Mouse (Mus musculus): ENCODE results near the gene Cd300e. TPM values are rescaled to one million over a fixed set of nuclear protein-coding genes. Genes with fewer than 3 reads are reported as not detected.

Cd300e gene
- 100 to 1,000 TPM; 126 to 137 TPM for total RNA-seq (2023)

DNA sequence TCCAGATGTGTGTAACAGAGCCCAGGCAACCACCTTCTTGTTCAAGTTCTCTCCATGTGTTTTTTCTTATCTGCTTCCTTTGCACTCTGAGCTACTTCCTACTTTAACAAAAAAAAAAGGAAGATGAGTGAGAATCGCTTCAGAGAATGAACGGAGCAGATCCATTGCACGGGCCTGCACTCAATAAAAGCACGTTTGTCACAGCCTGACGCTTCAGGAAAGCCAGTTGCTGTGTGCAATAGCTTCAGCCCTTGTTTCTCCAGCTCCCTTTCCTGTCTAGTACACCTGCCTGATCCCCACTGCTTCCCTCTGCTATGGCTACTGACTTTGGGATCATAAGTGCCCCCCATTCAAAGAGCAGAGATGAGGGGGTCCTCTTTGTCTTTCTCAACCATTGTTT is at the start of gene Cd300e:
TSS of gene Cd300e (minus strand) at position 101 of the 400 bp plus-strand sequence.

DNA sequence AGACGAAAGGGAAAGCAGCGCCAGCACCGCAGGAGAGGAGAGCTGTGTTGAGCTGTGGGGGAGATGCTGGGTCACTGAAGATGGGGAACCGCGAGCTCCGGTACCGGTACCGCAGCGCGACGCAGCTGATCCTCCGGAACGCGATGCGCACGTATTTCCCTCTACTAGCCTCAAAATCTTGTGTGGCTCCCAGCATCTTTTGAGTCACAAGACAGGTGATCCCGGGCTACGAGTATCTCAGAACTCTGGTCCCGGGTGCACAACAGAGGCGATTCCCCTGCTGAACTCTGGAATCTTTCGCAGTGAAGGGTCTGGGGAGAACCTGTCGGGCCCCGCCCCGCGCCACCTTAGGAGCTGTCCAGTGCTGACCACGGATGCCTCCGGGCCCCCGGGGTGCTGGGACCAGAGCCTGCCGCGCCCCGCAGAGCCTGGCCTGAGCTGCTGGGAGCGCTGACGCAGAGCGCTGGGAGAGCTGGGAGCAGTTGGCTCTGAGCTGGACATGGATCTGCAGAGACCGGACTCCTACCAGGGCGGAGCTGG is 29.5 kb upstream of the Cd300e start, which contains the start of gene Rab37:
TSS of gene Rab37 (plus strand) at position 70 of the 540 bp plus-strand sequence.

GRCm38 (mm10) chr11:115048259-115048658 is 13.7 kb downstream of the Cd300e start, which contains the start of gene Cd300ld3:
Gene Cd300ld3 (minus strand): TSS chr11:115048409.

DNA sequence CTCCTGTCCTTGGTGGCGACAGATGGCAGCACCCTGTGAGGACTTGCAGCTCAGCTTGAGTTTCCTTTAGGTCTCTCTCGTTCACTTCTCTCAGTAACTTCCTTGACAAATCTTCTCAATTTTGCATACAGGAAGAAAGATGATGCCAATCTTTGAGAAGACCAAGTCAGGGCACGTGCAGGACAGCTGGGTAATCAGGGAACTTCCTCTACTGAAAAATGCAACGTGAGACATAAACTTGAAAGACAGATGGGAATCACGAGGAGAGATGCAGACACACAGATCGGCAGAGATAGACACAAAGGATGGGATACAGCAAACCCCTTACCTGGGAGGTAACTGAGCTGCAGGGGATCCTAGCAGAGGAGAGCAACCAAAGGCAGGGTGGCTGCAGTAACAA is 24.3 kb downstream of the Cd300e start, which contains the start of gene Cd300ld5:
TSS of gene Cd300ld5 (minus strand) at position 101 of the 400 bp plus-strand sequence.

DNA sequence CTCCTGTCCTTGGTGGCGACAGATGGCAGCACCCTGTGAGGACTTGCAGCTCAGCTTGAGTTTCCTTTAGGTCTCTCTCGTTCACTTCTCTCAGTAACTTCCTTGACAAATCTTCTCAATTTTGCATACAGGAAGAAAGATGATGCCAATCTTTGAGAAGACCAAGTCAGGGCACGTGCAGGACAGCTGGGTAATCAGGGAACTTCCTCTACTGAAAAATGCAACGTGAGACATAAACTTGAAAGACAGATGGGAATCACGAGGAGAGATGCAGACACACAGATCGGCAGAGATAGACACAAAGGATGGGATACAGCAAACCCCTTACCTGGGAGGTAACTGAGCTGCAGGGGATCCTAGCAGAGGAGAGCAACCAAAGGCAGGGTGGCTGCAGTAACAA is 35.1 kb downstream of the Cd300e start, which contains the start of gene Cd300ld4:
TSS of gene Cd300ld4 (minus strand) at position 101 of the 400 bp plus-strand sequence.

DNA sequence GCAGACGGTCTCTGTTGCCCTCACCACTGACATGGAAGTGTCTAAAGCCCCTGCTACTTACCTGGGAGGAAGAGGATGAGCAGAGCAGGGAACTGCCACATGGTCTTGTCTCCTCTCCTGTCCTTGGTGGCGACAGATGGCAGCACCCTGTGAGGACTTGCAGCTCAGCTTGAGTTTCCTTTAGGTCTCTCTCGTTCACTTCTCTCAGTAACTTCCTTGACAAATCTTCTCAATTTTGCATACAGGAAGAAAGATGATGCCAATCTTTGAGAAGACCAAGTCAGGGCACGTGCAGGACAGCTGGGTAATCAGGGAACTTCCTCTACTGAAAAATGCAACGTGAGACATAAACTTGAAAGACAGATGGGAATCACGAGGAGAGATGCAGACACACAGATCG is 45.9 kb downstream of the Cd300e start, which contains the start of gene Cd300ld2:
TSS of gene Cd300ld2 (minus strand) at position 101 of the 400 bp plus-strand sequence.

Other genes with a start within 250 kb of the Cd300e start
- gene Gprc5c, start 211.0 kb downstream of the Cd300e start, total RNA-seq (2023): 10 to 100 TPM; 22.6 to 32.7 TPM
- 100 to 1,000 TPM; 240 to 258 TPM for gene Cd300a, start 172.1 kb downstream of the Cd300e start, total RNA-seq (2023)
- 100 to 1,000 TPM in 1 of 2 experiments, 10 to 100 TPM in 1; 96.4 to 113 TPM for gene Cd300lb, start 127.8 kb downstream of the Cd300e start, total RNA-seq (2023)
- 1 to 10 TPM; 2.6 to 3.0 TPM for gene Cd300c, start 93.0 kb downstream of the Cd300e start, total RNA-seq (2023)
- gene Cd300ld, start 72.3 kb downstream of the Cd300e start, total RNA-seq (2023): 10 to 100 TPM; 70.1 to 76.9 TPM
- gene Cd300c2, start 60.3 kb downstream of the Cd300e start, total RNA-seq (2023): 100 to 1,000 TPM; 272 to 297 TPM
- gene Cd300ld2, start 46.0 kb downstream of the Cd300e start, total RNA-seq (2023): under 1 TPM in 1 of 2 experiments, not detected in 1; 0.91 TPM
- 1 to 10 TPM; 1.1 to 1.7 TPM for gene Cd300ld4, start 35.2 kb downstream of the Cd300e start, total RNA-seq (2023)
- gene Cd300ld5, start 24.4 kb downstream of the Cd300e start, total RNA-seq (2023): 100 to 1,000 TPM; 259 to 275 TPM
- 100 to 1,000 TPM; 153 to 264 TPM for gene Cd300ld3, start 13.8 kb downstream of the Cd300e start, total RNA-seq (2023)
- 1 to 10 TPM; 1.5 to 1.6 TPM for gene Rab37, start 29.3 kb upstream of the Cd300e start, total RNA-seq (2023)
- 10 to 100 TPM; 28.8 to 29.9 TPM for gene Cd300lf, start 71.8 kb upstream of the Cd300e start, total RNA-seq (2023)
- 10 to 100 TPM; 82.4 to 86.6 TPM for gene Slc9a3r1, start 101.2 kb upstream of the Cd300e start, total RNA-seq (2023)
- 10 to 100 TPM; 59.0 to 72.0 TPM for gene Tmem104, start 125.3 kb upstream of the Cd300e start, total RNA-seq (2023)
- 10 to 100 TPM; 16.3 to 18.5 TPM for gene Nat9, start 125.7 kb upstream of the Cd300e start, total RNA-seq (2023)
- gene Grin2c, start 205.1 kb upstream of the Cd300e start, total RNA-seq (2023): not detected
- gene Fdxr, start 214.9 kb upstream of the Cd300e start, total RNA-seq (2023): 10 to 100 TPM; 10.6 to 12.1 TPM
- gene Fads6, start 235.5 kb upstream of the Cd300e start, total RNA-seq (2023): 1 to 10 TPM; 1.2 to 1.4 TPM
- gene Otop2, start 245.0 kb upstream of the Cd300e start, total RNA-seq (2023): not detected